Mouse (Mus musculus): ENCODE data around the gene Il22ra1. TPM values are rescaled to one million over a fixed set of nuclear protein-coding genes. Genes with fewer than 3 reads are reported as not detected.
"Not testable (repeated sequence)": the region's sequence is repeated elsewhere in the genome, so short reads cannot be mapped to it uniquely, and the experiment has no call there.

Il22ra1 gene
- polyA plus RNA-seq, 1 experiment: 3.0 TPM

- no peak for DNase-seq
- 75% methylated on average over 7 of the region's 7 CpGs for WGBS
- no peak overlapping the region for H3K4me3 ChIP-seq (replicated peaks; ENCODE audit: extremely low read depth, low read depth, low read length)
- no peak for TF ChIP-seq CTCF (IDR thresholded peaks at IDR 0.05; ENCODE audit: insufficient read depth, low read length)
- TF ChIP-seq POLR2A (IDR thresholded peaks at IDR 0.05; ENCODE audit: borderline replicate concordance, extremely low read depth, low read depth, low read length): no peak
- no peaks in the 10 kb centered on the region for H3K4me1 ChIP-seq (ENCODE audit: control insufficient read depth, insufficient read depth, low read length)
Measured at GRCm38 (mm10) chr4:135698498-135698897, 29.5 kb upstream of the Il22ra1 start.

- H3K4me1 ChIP-seq (ENCODE audit: control insufficient read depth, insufficient read depth, low read length): no peaks in the 10 kb centered on the region
- WGBS: 56% methylated on average over 13 of the region's 13 CpGs
- no peak for DNase-seq
- no peak for TF ChIP-seq CTCF (IDR thresholded peaks at IDR 0.05; ENCODE audit: insufficient read depth, low read length)
- no peak for TF ChIP-seq POLR2A (IDR thresholded peaks at IDR 0.05; ENCODE audit: borderline replicate concordance, extremely low read depth, low read depth, low read length)
- H3K4me3 ChIP-seq (replicated peaks; ENCODE audit: extremely low read depth, low read depth, low read length): no peak overlapping the region
Measured at GRCm38 (mm10) chr4:135703497-135703896, 24.5 kb upstream of the Il22ra1 start.

GRCm38 (mm10) chr4:135704016-135704415, 24.0 kb upstream of the Il22ra1 start:
- no peak overlapping the region for H3K4me3 ChIP-seq (replicated peaks; ENCODE audit: extremely low read depth, low read depth, low read length)
- WGBS: 39% methylated on average over 6 of the region's 6 CpGs
- DNase-seq: no peak
- H3K4me1 ChIP-seq (ENCODE audit: control insufficient read depth, insufficient read depth, low read length): 0 out of 2 replicates have a peak, but pooled peaks cover 2% of the 10 kb centered on the region
- no peak for TF ChIP-seq CTCF (IDR thresholded peaks at IDR 0.05; ENCODE audit: insufficient read depth, low read length)

GRCm38 (mm10) chr4:135706045-135706444, 21.9 kb upstream of the Il22ra1 start:
- Histone ChIP-seq H3K4me1 (ENCODE audit: control insufficient read depth, insufficient read depth, low read length) (0 out of 2 replicates have a peak, but pooled peaks cover 5% of the 10 kb centered on the region), H3K4me3 (replicated peaks; ENCODE audit: extremely low read depth, low read depth, low read length) (no peak overlapping the region)
- no peak for DNase-seq
- no peak for TF ChIP-seq POLR2A (IDR thresholded peaks at IDR 0.05; ENCODE audit: borderline replicate concordance, extremely low read depth, low read depth, low read length)
- WGBS: 83% methylated on average over 6 of the region's 6 CpGs

GRCm38 (mm10) chr4:135709072-135709564, 18.9 kb upstream of the Il22ra1 start:
- TF ChIP-seq POLR2A (IDR thresholded peaks at IDR 0.05; ENCODE audit: borderline replicate concordance, extremely low read depth, low read depth, low read length) (no peak), CTCF (IDR thresholded peaks at IDR 0.05; ENCODE audit: insufficient read depth, low read length) (peak; percentile 82)
- WGBS: 10% methylated on average over 8 of the region's 8 CpGs
- Histone ChIP-seq H3K4me3 (replicated peaks; ENCODE audit: extremely low read depth, low read depth, low read length) (peak overlapping the region; percentile 54), H3K4me1 (ENCODE audit: control insufficient read depth, insufficient read depth, low read length) (0 out of 2 replicates have a peak, but pooled peaks cover 5% of the 10 kb centered on the region)
- DNase-seq: peak; percentile 88

- WGBS: 61% methylated on average over 11 of the region's 11 CpGs
Measured at GRCm38 (mm10) chr4:135709621-135710020, 18.4 kb upstream of the Il22ra1 start.

GRCm38 (mm10) chr4:135710392-135710791, 17.6 kb upstream of the Il22ra1 start:
- H3K4me1 ChIP-seq (ENCODE audit: control insufficient read depth, insufficient read depth, low read length): 0 out of 2 replicates have a peak, but pooled peaks cover 5% of the 10 kb centered on the region
- no peak overlapping the region for H3K4me3 ChIP-seq (replicated peaks; ENCODE audit: extremely low read depth, low read depth, low read length)
- TF ChIP-seq POLR2A (IDR thresholded peaks at IDR 0.05; ENCODE audit: borderline replicate concordance, extremely low read depth, low read depth, low read length) (no peak), CTCF (IDR thresholded peaks at IDR 0.05; ENCODE audit: insufficient read depth, low read length) (no peak)
- no peak for DNase-seq
- 66% methylated on average over 3 of the region's 3 CpGs for WGBS

More at GRCm38 (mm10) chr4:135709621-135710020, 18.4 kb upstream of the Il22ra1 start:
- Histone ChIP-seq H3K4me3 (replicated peaks; ENCODE audit: extremely low read depth, low read depth, low read length) (no peak overlapping the region), H3K4me1 (ENCODE audit: control insufficient read depth, insufficient read depth, low read length) (0 out of 2 replicates have a peak, but pooled peaks cover 5% of the 10 kb centered on the region)
- DNase-seq: no peak
- TF ChIP-seq CTCF (IDR thresholded peaks at IDR 0.05; ENCODE audit: insufficient read depth, low read length) (no peak), POLR2A (IDR thresholded peaks at IDR 0.05; ENCODE audit: borderline replicate concordance, extremely low read depth, low read depth, low read length) (no peak)

- 59% methylated on average over 8 of the region's 8 CpGs for whole genome bisulfite sequencing
- no peak overlapping the region for H3K4me3 ChIP-seq (replicated peaks; ENCODE audit: extremely low read depth, low read depth, low read length)
- TF ChIP-seq CTCF (IDR thresholded peaks at IDR 0.05; ENCODE audit: insufficient read depth, low read length): no peak
- TF ChIP-seq POLR2A (IDR thresholded peaks at IDR 0.05; ENCODE audit: borderline replicate concordance, extremely low read depth, low read depth, low read length): no peak
- DNase-seq: no peak
- no peaks in the 10 kb centered on the region for H3K4me1 ChIP-seq (ENCODE audit: control insufficient read depth, insufficient read depth, low read length)
Measured at GRCm38 (mm10) chr4:135714776-135715175, 13.2 kb upstream of the Il22ra1 start.

- WGBS: 95% methylated on average over 11 of the region's 11 CpGs
- DNase-seq; H3K4me1 ChIP-seq (ENCODE audit: control insufficient read depth, insufficient read depth, low read length); H3K4me3 ChIP-seq (replicated peaks; ENCODE audit: extremely low read depth, low read depth, low read length): not testable (repeated sequence)
Measured at GRCm38 (mm10) chr4:135716438-135716837, 11.5 kb upstream of the Il22ra1 start.

GRCm38 (mm10) chr4:135722540-135723290, 5.3 kb upstream of the Il22ra1 start:
- DNase-seq: no peak
- Histone ChIP-seq H3K4me1 (ENCODE audit: control insufficient read depth, insufficient read depth, low read length) (no peaks in the 10 kb centered on the region), H3K4me3 (replicated peaks; ENCODE audit: extremely low read depth, low read depth, low read length) (no peak overlapping the region)
- TF ChIP-seq POLR2A (IDR thresholded peaks at IDR 0.05; ENCODE audit: borderline replicate concordance, extremely low read depth, low read depth, low read length) (no peak), CTCF (IDR thresholded peaks at IDR 0.05; ENCODE audit: insufficient read depth, low read length) (peak; percentile 20; the same call in 1 of the 2 replicates)
- WGBS: 56% methylated on average over 17 of the region's 17 CpGs

All from lung, adult 2 months (tissue).